Mouse (Mus musculus): ENCODE measurements around the gene 1700016D06Rik. TPM values are rescaled to one million over a fixed set of nuclear protein-coding genes. Genes with fewer than 3 reads are reported as not detected.

The 1700016D06Rik gene
- total and polyA plus RNA-seq, 3 experiments, result not detected

DNA sequence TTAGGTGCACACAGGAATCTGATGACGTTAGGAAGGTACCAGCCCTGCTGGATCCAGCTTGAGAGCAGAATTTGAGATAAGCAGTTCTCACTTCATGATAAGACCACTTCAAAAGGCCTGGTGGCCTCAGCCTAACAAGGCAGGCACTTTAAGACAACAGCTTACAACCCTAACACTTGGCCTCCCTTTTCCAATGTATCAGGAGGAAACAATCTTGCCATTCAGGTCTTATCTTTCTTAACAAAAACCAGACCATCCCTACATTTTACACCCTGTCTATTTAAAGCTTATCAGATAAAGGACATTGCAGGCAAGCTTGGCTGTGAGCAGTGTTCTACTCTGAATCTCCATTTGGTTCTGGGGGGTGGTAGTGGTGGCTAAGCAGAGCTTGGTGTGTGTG lies 8.4 kb downstream of the 1700016D06Rik start:
- peaks cover 0 to 18% of the 10 kb centered on the region in 2 experiments; a peak in 2 of 4 replicates for H3K4me1 ChIP-seq (ENCODE audit: control insufficient read depth in 1 of 2, insufficient read depth in 2 of 2, low read length in 2 of 2)
- DNase-seq (ENCODE audit: low read depth, low spot score), result no peak
- no peaks in the 10 kb centered on the region for H3K9me3 ChIP-seq (replicated peaks; ENCODE audit: insufficient read depth, low read length)
- no peaks in the 10 kb centered on the region for H3K79me2 ChIP-seq (ENCODE audit: control insufficient read depth, insufficient read depth, low read length, poor library complexity)
- H3K27me3 ChIP-seq (ENCODE audit: control insufficient read depth in 1 of 2, insufficient read depth in 2 of 2, low read length in 2 of 2), result no peaks in the 10 kb centered on the region; a peak in 1 of 4 replicates
- no peak overlapping the region for H3K27ac ChIP-seq (ENCODE audit: control insufficient read depth, low read depth, low read length)
- H3K9ac ChIP-seq (ENCODE audit: control insufficient read depth, low read depth, low read length, poor library complexity, severe bottlenecking), result no peak overlapping the region
- TF ChIP-seq CHD2 (IDR thresholded peaks at IDR 0.05; ENCODE audit: low read length) (no peak), TBP (IDR thresholded peaks at IDR 0.05; ENCODE audit: low read depth, low read length) (no peak), POLR2AphosphoS5 (IDR thresholded peaks at IDR 0.05; ENCODE audit: borderline replicate concordance, low read depth, low read length) (no peak), USF2 (IDR thresholded peaks at IDR 0.05; ENCODE audit: borderline replicate concordance in 1 of 2, insufficient read depth in 1 of 2, low read depth in 1 of 2, low read length in 2 of 2) (no peak), GATA1 (IDR thresholded peaks at IDR 0.05; ENCODE audit: low read depth, low read length) (peak; percentile 23; the same call in 1 of the 2 replicates), JUND (IDR thresholded peaks at IDR 0.05; ENCODE audit: low read depth, low read length) (no peak), MEF2A (IDR thresholded peaks at IDR 0.05; ENCODE audit: extremely low read depth, insufficient replicate concordance, low read depth, low read length, poor library complexity, severe bottlenecking) (peak; percentile 38; the same call in 1 of the 2 replicates), ZKSCAN1 (IDR thresholded peaks at IDR 0.05; ENCODE audit: low read depth, low read length) (no peak), UBTF (IDR thresholded peaks at IDR 0.05; ENCODE audit: borderline replicate concordance, insufficient read depth, low read depth, low read length) (no peak)
- no peak overlapping the region for H3K4me3 ChIP-seq (ENCODE audit: control insufficient read depth in 1 of 2, insufficient read depth in 1 of 2, low read depth in 2 of 2, low read length in 2 of 2)
- peaks cover 0 to 8% of the 10 kb centered on the region in 2 experiments; a peak in 2 of 4 replicates for H3K36me3 ChIP-seq (ENCODE audit: control insufficient read depth in 1 of 2, insufficient read depth in 2 of 2, low read length in 2 of 2)

DNA sequence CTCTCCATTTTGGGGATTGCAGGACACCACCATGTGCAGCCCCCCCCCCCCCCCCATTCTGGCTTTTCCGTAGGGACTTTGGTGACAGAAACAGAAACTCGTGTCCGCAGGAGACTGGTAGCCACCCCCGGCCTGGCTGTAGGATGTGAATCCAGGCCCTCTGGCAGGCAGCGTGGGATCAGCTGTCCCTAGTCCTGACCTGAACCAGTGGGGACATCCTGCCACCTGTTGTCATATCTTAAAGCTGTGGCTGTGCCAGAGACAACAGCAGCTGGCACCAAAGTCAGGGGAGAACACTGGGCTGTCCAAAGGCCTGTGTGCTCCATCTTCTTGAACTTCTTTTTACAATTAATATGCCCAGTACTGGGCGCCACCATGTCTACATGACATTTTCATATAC lies 9.1 kb downstream of the 1700016D06Rik start:
- no peaks in the 10 kb centered on the region for H3K79me2 ChIP-seq (ENCODE audit: control insufficient read depth, insufficient read depth, low read length, poor library complexity)
- no peak for DNase-seq (ENCODE audit: low read depth, low spot score)
- no peak overlapping the region for H3K27ac ChIP-seq (ENCODE audit: control insufficient read depth, low read depth, low read length)
- TF ChIP-seq RAD21 (IDR thresholded peaks at IDR 0.05; ENCODE audit: low read depth, low read length) (no peak), ZKSCAN1 (IDR thresholded peaks at IDR 0.05; ENCODE audit: low read depth, low read length) (no peak), GABPA (IDR thresholded peaks at IDR 0.05; ENCODE audit: low read depth, low read length) (no peak), UBTF (IDR thresholded peaks at IDR 0.05; ENCODE audit: borderline replicate concordance, insufficient read depth, low read depth, low read length) (no peak), GATA1 (IDR thresholded peaks at IDR 0.05; ENCODE audit: low read depth, low read length) (no peak), ZMIZ1 (IDR thresholded peaks at IDR 0.05; ENCODE audit: low read depth, low read length) (no peak), EP300 (IDR thresholded peaks at IDR 0.05; ENCODE audit: low read depth in 1 of 2, low read length in 2 of 2) (no peak), POLR2AphosphoS2 (IDR thresholded peaks at IDR 0.05; ENCODE audit: low read length) (no peak), USF1 (IDR thresholded peaks at IDR 0.05; ENCODE audit: low read depth, low read length) (no peak), SMC3 (IDR thresholded peaks at IDR 0.05; ENCODE audit: low read depth, low read length) (no peak), ZNF384 (IDR thresholded peaks at IDR 0.05; ENCODE audit: low read depth, low read length) (no peak), CTCF (IDR thresholded peaks at IDR 0.05 in 2 of 3, conservative IDR thresholded peaks at IDR 0.05 in 1 of 3; ENCODE audit: control insufficient read depth in 1 of 3, insufficient read depth in 1 of 3, low read depth in 2 of 3, low read length in 3 of 3, poor library complexity in 1 of 3, severe bottlenecking in 1 of 3) (no peak), CHD1 (IDR thresholded peaks at IDR 0.05; ENCODE audit: low read depth, low read length) (no peak), MAFK (IDR thresholded peaks at IDR 0.05; ENCODE audit: borderline replicate concordance, low read depth, low read length) (no peak), NRF1 (IDR thresholded peaks at IDR 0.05; ENCODE audit: insufficient read depth, low read depth, low read length, poor library complexity, severe bottlenecking) (no peak), RCOR1 (IDR thresholded peaks at IDR 0.05; ENCODE audit: low read depth, low read length) (no peak), BHLHE40 (IDR thresholded peaks at IDR 0.05; ENCODE audit: borderline replicate concordance, low read depth, low read length) (no peak)
- no peak overlapping the region for H3K4me3 ChIP-seq (ENCODE audit: control insufficient read depth in 1 of 2, insufficient read depth in 1 of 2, low read depth in 2 of 2, low read length in 2 of 2)
- H3K9ac ChIP-seq (ENCODE audit: control insufficient read depth, low read depth, low read length, poor library complexity, severe bottlenecking), result no peak overlapping the region
- peaks cover 0 to 2% of the 10 kb centered on the region in 2 experiments; a peak in 1 of 4 replicates for H3K27me3 ChIP-seq (ENCODE audit: control insufficient read depth in 1 of 2, insufficient read depth in 2 of 2, low read length in 2 of 2)
- H3K9me3 ChIP-seq (replicated peaks; ENCODE audit: insufficient read depth, low read length), result no peaks in the 10 kb centered on the region
- peaks cover 0 to 18% of the 10 kb centered on the region in 2 experiments; a peak in 2 of 4 replicates for H3K4me1 ChIP-seq (ENCODE audit: control insufficient read depth in 1 of 2, insufficient read depth in 2 of 2, low read length in 2 of 2)
- peaks cover 0 to 8% of the 10 kb centered on the region in 2 experiments; a peak in 2 of 4 replicates for H3K36me3 ChIP-seq (ENCODE audit: control insufficient read depth in 1 of 2, insufficient read depth in 2 of 2, low read length in 2 of 2)

Measured in MEL (cell line).